Mouse (Mus musculus) stomach, embryonic 16.5 days (tissue): ENCODE measurements at regions not wholly inside any gene's neighbourhood (a gene's known extent, or its start where the extent isn't known, plus 50 kb on each side); places are given as distances from the start of the nearest gene placed in this dataset.

Source experiments
- ATAC-seq: fragments of 200-750 bp; cut with Nextera tagmentation; 2 replicates; pipeline ENCODE4 v1.8.0; 2017; ENCODE audit warnings: moderate number of reproducible peaks, moderate TSS enrichment; ENCODE audit not compliant: insufficient read depth, low FRiP score
- H3K27ac ChIP-seq: fragments of 300-500 bp; sonication (generic); 2 replicates; pipeline ENCODE4 v1.5.1; 2014; ENCODE audit warnings: low read length
- H3K27me3 ChIP-seq: fragments of 300-500 bp; sonication (generic); 2 replicates; pipeline ENCODE4 v1.6.1; 2014; ENCODE audit warnings: low read length, control low read depth, mixed read lengths; ENCODE audit not compliant: control insufficient read depth, insufficient read depth
- H3K36me3 ChIP-seq: fragments of 300-500 bp; sonication (generic); 2 replicates; pipeline ENCODE4 v1.6.1; 2014; ENCODE audit warnings: low read length; ENCODE audit not compliant: control insufficient read depth, insufficient read depth
- H3K4me1 ChIP-seq: fragments of 300-500 bp; sonication (generic); 2 replicates; pipeline ENCODE4 v1.6.1; 2014; ENCODE audit warnings: low read length, control low read depth, mixed read lengths; ENCODE audit not compliant: control insufficient read depth, insufficient read depth
- H3K4me2 ChIP-seq: fragments of 300-500 bp; sonication (generic); 2 replicates; pipeline ENCODE4 v1.6.1; 2014; ENCODE audit warnings: low read depth, low read length, mixed read lengths
- H3K4me3 ChIP-seq: fragments of 300-500 bp; sonication (generic); replicated peaks from 2 replicates; pipeline ENCODE4 v1.5.1; 2014; ENCODE audit warnings: mild to moderate bottlenecking, low read length
- H3K9ac ChIP-seq: fragments of 300-500 bp; sonication (generic); 2 replicates; pipeline ENCODE4 v1.6.1; 2014; ENCODE audit warnings: low read length
- H3K9me3 ChIP-seq: fragments of 300-500 bp; sonication (generic); replicated peaks from 2 replicates; pipeline ENCODE4 v1.6.1; 2016; ENCODE audit warnings: low read length, control low read depth; ENCODE audit not compliant: control insufficient read depth
- whole genome bisulfite sequencing: fragments of 180-500 bp; shearing (Covaris S2); extraction: QIAGEN DNeasy Blood & Tissue Kit; methylation state at CpG from one replicate; pipeline ENCODE4 v1.1.7; 2014; 5-methylcytosine and 5-hydroxymethylcytosine counted together

- H3K4me1 ChIP-seq: no peaks in the 10 kb centered on the region
- no peaks in the 10 kb centered on the region for H3K27me3 ChIP-seq
- H3K36me3 ChIP-seq: no peaks in the 10 kb centered on the region
- 88% methylated on average over 14 of the region's 14 CpGs for WGBS
- H3K4me2 ChIP-seq: no peak overlapping the region
- no peaks in the 10 kb centered on the region for H3K9me3 ChIP-seq
- no peak overlapping the region for H3K4me3 ChIP-seq
- no peak for ATAC-seq
- no peak overlapping the region for H3K9ac ChIP-seq
- no peak overlapping the region for H3K27ac ChIP-seq
Measured at GRCm38 (mm10) chr4:140385226-140385625, 138.6 kb upstream of the Igsf21 start.

- H3K36me3 ChIP-seq: no peaks in the 10 kb centered on the region
- 71% methylated on average over 7 of the region's 7 CpGs for WGBS
- no peak overlapping the region for H3K4me2 ChIP-seq
- no peak overlapping the region for H3K27ac ChIP-seq
- no peaks in the 10 kb centered on the region for H3K27me3 ChIP-seq
- H3K9ac ChIP-seq: no peak overlapping the region
- ATAC-seq: no peak
- H3K9me3 ChIP-seq: no peaks in the 10 kb centered on the region
- no peaks in the 10 kb centered on the region for H3K4me1 ChIP-seq
- no peak overlapping the region for H3K4me3 ChIP-seq
Measured at GRCm38 (mm10) chr4:140383596-140383995, 137.0 kb upstream of the Igsf21 start.

GRCm38 (mm10) chr4:140380733-140381132 lies 134.1 kb upstream of the Igsf21 start:
- Histone ChIP-seq H3K4me3 (no peak overlapping the region), H3K9me3 (no peaks in the 10 kb centered on the region), H3K4me1 (no peaks in the 10 kb centered on the region), H3K4me2 (no peak overlapping the region), H3K9ac (no peak overlapping the region), H3K27me3 (no peaks in the 10 kb centered on the region), H3K36me3 (no peaks in the 10 kb centered on the region), H3K27ac (no peak overlapping the region)
- no peak for ATAC-seq
- WGBS: 20% methylated on average over 13 of the region's 13 CpGs

GRCm38 (mm10) chr4:140377941-140378340 lies 131.4 kb upstream of the Igsf21 start:
- H3K4me1 ChIP-seq: no peaks in the 10 kb centered on the region
- no peak overlapping the region for H3K27ac ChIP-seq
- no peak for ATAC-seq
- no peaks in the 10 kb centered on the region for H3K36me3 ChIP-seq
- no peaks in the 10 kb centered on the region for H3K27me3 ChIP-seq
- H3K9me3 ChIP-seq: no peaks in the 10 kb centered on the region
- H3K9ac ChIP-seq: no peak overlapping the region
- H3K4me2 ChIP-seq: no peak overlapping the region
- 75% methylated on average over 1 of the region's 1 CpGs for WGBS
- no peak overlapping the region for H3K4me3 ChIP-seq

GRCm38 (mm10) chr4:140372586-140373325 lies 126.2 kb upstream of the Igsf21 start:
- ATAC-seq: no peak
- Histone ChIP-seq H3K4me3 (no peak overlapping the region), H3K9me3 (no peaks in the 10 kb centered on the region), H3K27me3 (no peaks in the 10 kb centered on the region), H3K36me3 (no peaks in the 10 kb centered on the region), H3K4me2 (no peak overlapping the region), H3K9ac (no peak overlapping the region), H3K27ac (no peak overlapping the region), H3K4me1 (no peaks in the 10 kb centered on the region)
- 38% methylated on average over 11 of the region's 11 CpGs for WGBS

- no peak overlapping the region for H3K4me3 ChIP-seq
- no peak for ATAC-seq
- 84% methylated on average over 20 of the region's 20 CpGs for WGBS
Measured at GRCm38 (mm10) chr4:140371426-140372213, 125.0 kb upstream of the Igsf21 start.

GRCm38 (mm10) chr4:140366975-140367680 lies 120.5 kb upstream of the Igsf21 start:
- no peaks in the 10 kb centered on the region for H3K27me3 ChIP-seq
- no peak overlapping the region for H3K27ac ChIP-seq
- H3K4me2 ChIP-seq: no peak overlapping the region
- no peaks in the 10 kb centered on the region for H3K36me3 ChIP-seq
- no peaks in the 10 kb centered on the region for H3K9me3 ChIP-seq
- no peak for ATAC-seq
- no peak overlapping the region for H3K9ac ChIP-seq
- no peaks in the 10 kb centered on the region for H3K4me1 ChIP-seq
- no peak overlapping the region for H3K4me3 ChIP-seq
- 26% methylated on average over 8 of the region's 8 CpGs for WGBS

More at GRCm38 (mm10) chr4:140371426-140372213, 125.0 kb upstream of the Igsf21 start:
- H3K27ac ChIP-seq: no peak overlapping the region
- H3K9me3 ChIP-seq: no peaks in the 10 kb centered on the region
- H3K4me2 ChIP-seq: no peak overlapping the region
- no peaks in the 10 kb centered on the region for H3K27me3 ChIP-seq
- no peaks in the 10 kb centered on the region for H3K4me1 ChIP-seq
- no peak overlapping the region for H3K9ac ChIP-seq
- no peaks in the 10 kb centered on the region for H3K36me3 ChIP-seq

- H3K27ac ChIP-seq: no peak overlapping the region
Measured at GRCm38 (mm10) chr4:140358846-140359245, 112.3 kb upstream of the Igsf21 start.

GRCm38 (mm10) chr4:140358103-140358502 lies 111.5 kb upstream of the Igsf21 start:
- H3K4me2 ChIP-seq: no peak overlapping the region
- no peaks in the 10 kb centered on the region for H3K4me1 ChIP-seq
- 4% methylated on average over 5 of the region's 5 CpGs for WGBS
- H3K27ac ChIP-seq: no peak overlapping the region
- no peaks in the 10 kb centered on the region for H3K9me3 ChIP-seq
- 0 out of 2 replicates have a peak, but pooled peaks have one; percentile 46 for ATAC-seq
- no peak overlapping the region for H3K4me3 ChIP-seq
- no peak overlapping the region for H3K9ac ChIP-seq
- H3K36me3 ChIP-seq: no peaks in the 10 kb centered on the region
- H3K27me3 ChIP-seq: no peaks in the 10 kb centered on the region

More at GRCm38 (mm10) chr4:140358846-140359245, 112.3 kb upstream of the Igsf21 start:
- H3K36me3 ChIP-seq: no peaks in the 10 kb centered on the region
- no peak overlapping the region for H3K9ac ChIP-seq
- H3K4me3 ChIP-seq: no peak overlapping the region
- H3K4me2 ChIP-seq: no peak overlapping the region
- H3K9me3 ChIP-seq: no peaks in the 10 kb centered on the region
- WGBS: 90% methylated on average over 4 of the region's 4 CpGs
- no peak for ATAC-seq
- H3K27me3 ChIP-seq: no peaks in the 10 kb centered on the region
- no peaks in the 10 kb centered on the region for H3K4me1 ChIP-seq
